Mouse (Mus musculus): ENCODE data around the gene Dok7.
A peak's percentile ranks its signal among the peaks of the same experiment; 100 is the strongest.

Gene Dok7

GRCm38 (mm10) chr5:35056604-35057432 is at the start of gene Dok7:
Gene Dok7 (plus strand): TSS chr5:35056766.
- DNase-seq (ENCODE audit: low spot score in 2 of 2): peak in 1 of 2 experiments; percentile 19

GRCm38 (mm10) chr5:35009163-35009562 is 47.4 kb upstream of the Dok7 start:
- no peak for DNase-seq (ENCODE audit: low spot score in 2 of 2)

DNA sequence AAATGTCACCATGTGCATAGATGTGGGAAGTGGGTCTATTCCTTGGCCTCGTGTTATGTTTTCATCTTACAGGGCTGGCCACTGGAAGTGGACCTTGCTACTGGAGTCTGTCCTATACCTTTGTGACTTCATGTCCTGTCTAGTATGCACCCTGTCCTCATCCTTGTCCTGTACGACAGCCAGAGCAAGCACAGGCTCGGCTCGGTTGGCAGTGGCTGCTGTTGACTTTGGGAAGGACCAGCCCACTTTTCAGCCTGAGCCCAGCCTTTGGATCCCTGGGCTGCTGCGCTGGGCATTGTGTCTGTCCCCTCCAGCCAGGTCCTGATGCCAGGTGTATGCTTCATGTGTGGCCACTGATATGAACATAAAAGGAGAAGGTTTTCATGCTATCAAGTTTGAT is 45.9 kb upstream of the Dok7 start:
- DNase-seq (ENCODE audit: low spot score in 2 of 2): no peak

GRCm38 (mm10) chr5:35011156-35011923 is 45.2 kb upstream of the Dok7 start:
- no peak for DNase-seq (ENCODE audit: low spot score in 2 of 2)

DNA sequence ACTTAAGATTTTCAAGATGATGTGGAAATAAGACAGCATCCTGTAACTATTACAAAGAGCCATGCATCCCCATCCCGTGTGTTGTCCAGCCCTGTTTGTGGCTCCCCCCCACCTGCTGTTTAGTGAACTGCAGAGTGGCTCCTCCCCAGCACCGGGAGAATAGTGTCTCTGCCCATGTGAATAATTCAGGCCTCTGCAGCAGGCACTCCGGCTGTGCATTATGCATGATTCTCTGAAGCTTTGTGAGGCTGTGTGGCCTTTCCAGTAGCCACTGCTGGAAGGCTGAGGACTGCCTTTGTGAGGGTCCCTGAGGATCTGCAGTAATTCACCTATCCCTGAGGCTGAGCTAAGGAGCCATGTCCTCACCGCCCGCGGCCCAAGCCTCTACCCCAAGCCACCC is 42.5 kb upstream of the Dok7 start:
- DNase-seq (ENCODE audit: low spot score in 2 of 2): no peak

- DNase-seq (ENCODE audit: low spot score in 2 of 2): no peak
These were observed 36.8 kb upstream of the Dok7 start for GRCm38 (mm10) chr5:35019673-35020300.

DNA sequence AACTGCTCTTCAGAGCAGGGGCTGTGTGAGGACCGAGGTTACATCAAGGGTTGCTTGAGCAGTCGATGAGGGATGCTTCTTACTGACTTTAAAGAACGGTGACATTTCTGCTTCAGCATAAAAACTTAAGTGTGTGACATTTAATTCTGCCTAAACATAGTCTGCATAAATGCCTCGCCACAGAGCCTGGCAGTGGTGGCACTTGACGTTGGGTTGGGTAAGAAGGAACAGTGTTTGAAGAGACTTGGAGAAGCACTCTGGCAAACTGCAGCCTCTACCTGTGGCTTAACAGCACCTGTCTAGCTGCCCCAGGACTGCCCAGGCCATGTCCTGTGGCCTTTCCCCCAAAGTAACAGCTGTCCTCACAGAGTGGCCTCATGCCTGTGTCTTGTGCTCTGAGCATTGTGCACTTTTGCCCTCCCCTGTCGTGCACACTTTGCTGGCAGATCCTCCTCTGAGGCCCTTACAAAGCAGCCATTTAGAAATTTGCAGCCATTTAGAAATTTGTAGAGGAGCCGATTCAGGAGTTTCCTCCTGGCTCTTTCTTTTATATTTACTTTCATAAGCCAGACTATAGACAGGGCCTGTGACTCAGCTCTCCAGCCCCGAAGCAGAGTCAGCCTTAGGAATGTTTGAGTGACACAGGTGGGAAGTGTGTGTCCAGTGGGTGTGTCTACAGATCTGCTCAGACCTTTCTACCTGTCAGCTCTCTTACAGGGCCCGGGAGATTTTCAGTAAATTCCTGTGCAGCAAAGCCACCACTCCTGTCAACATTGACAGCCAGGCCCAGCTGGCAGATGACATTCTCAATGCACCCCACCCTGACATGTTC is 35.9 kb upstream of the Dok7 start:
- DNase-seq (ENCODE audit: low spot score in 2 of 2): no peak

DNA sequence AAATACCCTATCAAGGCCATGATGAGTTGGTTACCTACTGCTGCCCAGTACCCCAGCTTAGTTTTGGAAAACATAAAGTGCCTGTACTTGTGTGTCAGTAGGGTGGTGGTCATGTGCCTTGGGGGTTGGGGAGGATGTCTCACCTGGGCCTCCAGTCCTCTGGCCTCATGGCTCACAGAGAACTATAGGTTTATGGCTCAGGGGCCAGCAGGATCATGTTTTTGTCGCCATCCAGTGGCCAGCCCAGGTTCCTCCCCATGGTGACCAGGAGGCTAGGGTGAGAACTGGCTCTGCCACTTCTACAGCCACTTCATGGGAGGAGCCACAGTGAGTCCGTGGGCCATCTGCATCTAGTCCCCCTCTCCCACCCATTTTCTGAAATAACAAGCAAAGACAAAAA is 31.6 kb upstream of the Dok7 start:
- DNase-seq (ENCODE audit: low spot score in 2 of 2): peak; percentile 62 to 73

DNA sequence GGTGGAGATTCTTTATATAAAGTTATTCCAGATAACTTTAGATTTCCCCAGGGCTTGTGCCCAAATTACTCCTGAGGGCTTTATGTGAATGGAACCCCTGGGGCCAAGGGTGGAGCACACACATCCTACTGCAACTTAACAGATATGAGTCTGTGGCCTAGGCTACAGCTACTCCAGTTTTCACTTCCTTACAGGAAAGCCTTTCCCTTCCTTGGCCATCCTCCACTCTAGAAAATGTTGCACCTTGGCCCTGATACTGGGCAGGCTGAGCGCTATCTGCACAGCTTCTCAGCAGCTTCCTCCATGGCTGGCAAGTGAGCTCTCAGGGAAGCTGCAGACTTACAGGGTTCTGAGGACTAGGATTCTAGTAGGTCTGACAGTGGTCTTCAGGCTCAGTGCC is 27.3 kb upstream of the Dok7 start:
- no peak for DNase-seq (ENCODE audit: low spot score in 2 of 2)

GRCm38 (mm10) chr5:35029755-35030154 is 26.8 kb upstream of the Dok7 start:
- DNase-seq (ENCODE audit: low spot score in 2 of 2): no peak

DNA sequence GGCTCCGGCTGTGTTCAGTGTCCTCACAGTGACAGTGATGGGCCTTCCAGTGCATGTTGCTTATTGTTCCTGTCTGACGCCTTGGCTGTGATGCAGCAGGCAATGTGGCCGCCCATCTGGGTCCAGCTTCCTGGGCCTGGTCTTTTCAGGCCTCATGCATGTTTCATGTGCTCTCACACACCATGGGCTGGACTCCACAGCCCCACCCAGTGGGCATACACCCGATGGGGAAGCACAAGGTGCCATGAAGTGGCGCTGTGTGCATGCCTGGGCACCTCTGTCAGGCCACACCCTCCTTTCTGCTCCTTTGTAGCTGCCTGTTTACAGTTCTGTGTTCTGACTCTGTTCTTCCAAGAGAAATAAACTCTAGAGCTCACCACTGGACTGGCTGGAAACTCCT is 23.5 kb upstream of the Dok7 start:
- peak; percentile 59 to 76 for DNase-seq (ENCODE audit: low spot score in 2 of 2)

GRCm38 (mm10) chr5:35033619-35034018 is 22.9 kb upstream of the Dok7 start:
- DNase-seq (ENCODE audit: low spot score in 2 of 2): no peak

DNA sequence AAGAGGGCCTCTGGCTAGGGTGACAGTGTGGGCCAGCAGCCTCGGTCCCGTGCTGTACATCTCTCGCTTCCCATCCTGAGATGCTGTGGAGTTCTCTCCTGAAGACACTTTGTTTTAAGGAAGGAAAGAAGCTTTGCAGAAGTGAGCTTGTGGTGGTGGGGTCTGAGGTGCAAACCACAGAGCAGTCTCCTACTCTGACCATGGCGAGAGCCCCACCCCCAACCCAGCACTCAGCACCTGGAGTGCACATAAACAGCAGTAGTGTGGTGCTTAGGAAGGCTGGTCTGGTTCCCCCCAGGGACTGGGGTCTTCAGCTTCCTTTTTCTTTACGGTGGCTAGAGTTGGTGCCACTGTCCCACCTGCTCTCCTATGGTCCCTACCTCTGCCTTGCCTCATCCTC is 21.4 kb upstream of the Dok7 start:
- DNase-seq (ENCODE audit: low spot score in 2 of 2): no peak

DNA sequence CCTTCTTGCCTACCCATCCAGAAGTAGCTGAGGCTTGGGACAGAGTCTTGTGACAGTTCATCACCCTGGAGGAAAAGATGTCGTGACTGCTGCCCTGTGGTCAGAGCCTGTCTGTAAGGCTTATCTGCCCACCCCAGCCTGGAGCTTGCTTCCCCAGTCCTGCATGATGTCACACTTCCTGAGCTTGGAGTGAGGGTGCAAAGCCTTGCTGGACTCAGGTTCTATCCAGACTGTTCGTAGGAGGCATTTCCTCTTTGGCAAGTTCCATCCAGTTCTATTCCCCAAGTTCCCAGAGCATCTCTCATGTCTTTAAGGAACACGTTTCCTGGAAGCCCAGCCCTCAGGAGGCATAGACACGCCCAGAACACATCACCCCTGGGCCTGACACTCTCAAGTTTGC is 20.8 kb upstream of the Dok7 start:
- DNase-seq (ENCODE audit: low spot score in 2 of 2): no peak

- DNase-seq (ENCODE audit: low spot score in 2 of 2): peak; percentile 58 to 74
These were observed 19.1 kb upstream of the Dok7 start for GRCm38 (mm10) chr5:35037438-35037837.

DNA sequence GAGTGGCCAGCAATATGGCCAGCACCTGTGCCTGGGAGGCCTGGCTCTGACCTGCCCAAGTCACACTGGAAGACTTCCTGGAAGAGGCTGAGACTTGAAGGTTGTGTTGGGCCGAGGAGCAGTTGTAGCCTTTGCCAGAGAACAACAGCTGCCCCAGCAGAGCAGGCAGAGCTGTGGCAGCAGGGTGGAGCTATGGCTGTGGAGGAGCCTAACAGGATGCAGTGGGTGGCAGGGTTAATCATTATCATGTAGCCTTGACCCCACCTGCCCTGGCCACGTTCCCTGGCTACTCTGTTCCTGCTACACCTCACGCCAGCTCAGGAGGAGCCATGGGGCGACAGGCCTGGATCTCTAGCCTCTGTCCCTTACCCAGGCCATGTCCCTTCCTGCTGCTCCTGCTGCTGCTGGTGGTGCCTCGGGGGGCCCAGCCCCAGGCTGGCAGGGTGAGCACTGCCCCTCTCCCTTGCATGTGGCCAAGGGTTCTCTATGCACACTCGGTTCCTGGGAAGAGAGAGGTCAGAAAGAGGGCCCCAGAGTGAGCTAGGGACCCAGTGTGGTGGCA is 15.2 kb upstream of the Dok7 start, which contains the start of gene Hgfac:
TSS of gene Hgfac (plus strand) at position 242 of the 562 bp plus-strand sequence.
- DNase-seq (ENCODE audit: low spot score in 2 of 2): peak in 1 of 2 experiments; percentile 52

- no peak for DNase-seq (ENCODE audit: low spot score in 2 of 2)
These were observed 14.0 kb upstream of the Dok7 start for GRCm38 (mm10) chr5:35042431-35043109.

DNA sequence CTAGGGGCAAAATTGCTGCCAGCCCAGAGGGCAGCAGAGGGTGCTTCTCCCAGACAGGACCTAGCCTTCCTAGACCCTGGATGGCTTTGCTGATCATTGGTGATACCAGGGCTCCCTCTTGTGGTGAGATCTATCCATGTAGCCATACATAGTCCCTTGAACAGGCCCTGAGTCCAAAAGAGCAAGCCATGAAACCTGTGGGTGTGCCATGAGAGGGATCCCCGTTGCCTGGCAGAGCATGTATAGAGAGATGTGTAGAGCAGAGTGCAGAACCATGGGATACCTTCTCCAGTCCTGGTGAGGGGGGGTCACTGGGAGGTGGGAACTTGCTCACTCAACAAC is 13.5 kb upstream of the Dok7 start:
- DNase-seq (ENCODE audit: low spot score in 2 of 2): peak; percentile 60 to 72

- DNase-seq (ENCODE audit: low spot score in 2 of 2): no peak
These were observed 6.0 kb upstream of the Dok7 start for GRCm38 (mm10) chr5:35050541-35050940.

DNA sequence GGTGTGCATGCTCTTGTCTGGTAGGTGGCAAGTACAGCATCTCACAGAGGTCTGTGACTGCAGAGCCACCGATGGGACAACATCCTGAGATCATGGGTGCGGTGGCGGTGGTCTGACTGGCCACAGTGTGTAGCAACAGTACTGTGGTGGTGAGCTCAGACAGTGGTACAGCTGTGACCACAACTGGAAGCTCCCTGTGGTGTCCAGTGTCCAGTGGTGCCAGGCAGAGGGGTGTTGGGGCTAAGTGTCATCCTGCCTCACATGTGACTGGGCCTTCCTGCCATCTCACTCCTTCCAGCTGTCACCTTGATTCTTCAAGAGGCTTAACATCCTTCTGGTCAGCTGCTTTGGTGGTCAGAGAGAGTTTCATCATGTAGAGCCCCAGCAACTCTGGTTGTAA is 1.9 kb upstream of the Dok7 start:
- DNase-seq (ENCODE audit: low spot score in 2 of 2): no peak

- DNase-seq (ENCODE audit: low spot score in 2 of 2): peak in 1 of 2 experiments; percentile 29
These were observed 1.5 kb upstream of the Dok7 start for GRCm38 (mm10) chr5:35055076-35055475.
